Mouse (Mus musculus): ENCODE results near the gene Med18. TPM values are rescaled to one million over a fixed set of nuclear protein-coding genes. Genes with fewer than 3 reads are reported as not detected.
"Not testable (repeated sequence)": the region's sequence is repeated elsewhere in the genome, so short reads cannot be mapped to it uniquely, and the experiment has no call there.

Gene Med18
- polyA plus RNA-seq, 1 experiment from 2014 or later = 18.4 TPM

GRCm38 (mm10) chr4:132484231-132484630 lies 20.5 kb upstream of the Med18 start:
- Histone ChIP-seq H3K27me3 (replicated peaks; ENCODE audit: control insufficient read depth, insufficient read depth, low read length) (no peaks in the 10 kb centered on the region), H3K4me3 (ENCODE audit: low read length) (no peak overlapping the region), H3K9ac (ENCODE audit: low read depth, low read length) (no peak overlapping the region), H3K4me2 (ENCODE audit: low read depth, low read length) (no peak overlapping the region), H3K27ac (ENCODE audit: low read length) (no peak overlapping the region), H3K36me3 (ENCODE audit: control insufficient read depth, insufficient read depth, low read length) (no peaks in the 10 kb centered on the region), H3K9me3 (ENCODE audit: control insufficient read depth, low read length) (no peaks in the 10 kb centered on the region), H3K4me1 (ENCODE audit: control insufficient read depth, insufficient read depth, low read length) (0 out of 2 replicates have a peak, but pooled peaks cover 4% of the 10 kb centered on the region)
- WGBS = 68% methylated on average over 4 of the region's 4 CpGs
- 0 out of 2 replicates have a peak, but pooled peaks have one; percentile 21 for ATAC-seq

GRCm38 (mm10) chr4:132482956-132483608 lies 19.4 kb upstream of the Med18 start:
- 70% methylated on average over 13 of the region's 13 CpGs for WGBS
- no peak overlapping the region for H3K4me2 ChIP-seq (ENCODE audit: low read depth, low read length)
- no peaks in the 10 kb centered on the region for H3K27me3 ChIP-seq (replicated peaks; ENCODE audit: control insufficient read depth, insufficient read depth, low read length)
- H3K9ac ChIP-seq (ENCODE audit: low read depth, low read length) = no peak overlapping the region
- ATAC-seq = peak; percentile 48
- H3K4me1 ChIP-seq (ENCODE audit: control insufficient read depth, insufficient read depth, low read length) = 0 out of 2 replicates have a peak, but pooled peaks cover 4% of the 10 kb centered on the region
- H3K9me3 ChIP-seq (ENCODE audit: control insufficient read depth, low read length) = no peaks in the 10 kb centered on the region
- no peak overlapping the region for H3K4me3 ChIP-seq (ENCODE audit: low read length)
- no peak overlapping the region for H3K27ac ChIP-seq (ENCODE audit: low read length)
- H3K36me3 ChIP-seq (ENCODE audit: control insufficient read depth, insufficient read depth, low read length) = no peaks in the 10 kb centered on the region

GRCm38 (mm10) chr4:132482104-132482503 lies 18.4 kb upstream of the Med18 start:
- H3K4me2 ChIP-seq (ENCODE audit: low read depth, low read length); H3K4me1 ChIP-seq (ENCODE audit: control insufficient read depth, insufficient read depth, low read length); H3K27me3 ChIP-seq (replicated peaks; ENCODE audit: control insufficient read depth, insufficient read depth, low read length); H3K27ac ChIP-seq (ENCODE audit: low read length); H3K9me3 ChIP-seq (ENCODE audit: control insufficient read depth, low read length); H3K4me3 ChIP-seq (ENCODE audit: low read length); H3K9ac ChIP-seq (ENCODE audit: low read depth, low read length); ATAC-seq; H3K36me3 ChIP-seq (ENCODE audit: control insufficient read depth, insufficient read depth, low read length): not testable (repeated sequence)
- WGBS = 64% methylated on average over 3 of the region's 3 CpGs

- no peak for ATAC-seq
- Histone ChIP-seq H3K4me1 (ENCODE audit: control insufficient read depth, insufficient read depth, low read length) (peaks cover 4% of the 10 kb centered on the region), H3K27ac (ENCODE audit: low read length) (no peak overlapping the region), H3K9ac (ENCODE audit: low read depth, low read length) (no peak overlapping the region), H3K36me3 (ENCODE audit: control insufficient read depth, insufficient read depth, low read length) (no peaks in the 10 kb centered on the region), H3K9me3 (ENCODE audit: control insufficient read depth, low read length) (no peaks in the 10 kb centered on the region), H3K4me2 (ENCODE audit: low read depth, low read length) (no peak overlapping the region), H3K27me3 (replicated peaks; ENCODE audit: control insufficient read depth, insufficient read depth, low read length) (no peaks in the 10 kb centered on the region), H3K4me3 (ENCODE audit: low read length) (no peak overlapping the region)
- 78% methylated on average over 8 of the region's 8 CpGs for WGBS
Measured at GRCm38 (mm10) chr4:132477833-132478232, 14.1 kb upstream of the Med18 start.

GRCm38 (mm10) chr4:132475895-132476878 lies 12.5 kb upstream of the Med18 start:
- 52% methylated on average over 13 of the region's 13 CpGs for WGBS
- Histone ChIP-seq H3K27me3 (replicated peaks; ENCODE audit: control insufficient read depth, insufficient read depth, low read length) (no peaks in the 10 kb centered on the region), H3K36me3 (ENCODE audit: control insufficient read depth, insufficient read depth, low read length) (no peaks in the 10 kb centered on the region), H3K9me3 (ENCODE audit: control insufficient read depth, low read length) (no peaks in the 10 kb centered on the region), H3K4me2 (ENCODE audit: low read depth, low read length) (no peak overlapping the region), H3K27ac (ENCODE audit: low read length) (peak overlapping the region; percentile 43; the same call in 1 of the 2 replicates), H3K4me1 (ENCODE audit: control insufficient read depth, insufficient read depth, low read length) (peaks cover 4% of the 10 kb centered on the region), H3K4me3 (ENCODE audit: low read length) (no peak overlapping the region), H3K9ac (ENCODE audit: low read depth, low read length) (no peak overlapping the region)
- ATAC-seq = peak; percentile 74

- Histone ChIP-seq H3K9me3 (ENCODE audit: control insufficient read depth, low read length) (no peaks in the 10 kb centered on the region), H3K4me2 (ENCODE audit: low read depth, low read length) (no peak overlapping the region), H3K9ac (ENCODE audit: low read depth, low read length) (no peak overlapping the region), H3K36me3 (ENCODE audit: control insufficient read depth, insufficient read depth, low read length) (no peaks in the 10 kb centered on the region), H3K27me3 (replicated peaks; ENCODE audit: control insufficient read depth, insufficient read depth, low read length) (no peaks in the 10 kb centered on the region), H3K4me3 (ENCODE audit: low read length) (no peak overlapping the region), H3K4me1 (ENCODE audit: control insufficient read depth, insufficient read depth, low read length) (peaks cover 4% of the 10 kb centered on the region), H3K27ac (ENCODE audit: low read length) (peak overlapping the region; percentile 55; the same call in 1 of the 2 replicates)
- peak; percentile 39; the same call in 1 of the 2 replicates for ATAC-seq
- WGBS = 65% methylated on average over 4 of the region's 4 CpGs
Measured at GRCm38 (mm10) chr4:132474631-132475030, 10.9 kb upstream of the Med18 start.

GRCm38 (mm10) chr4:132473411-132473810 lies 9.7 kb upstream of the Med18 start:
- no peak overlapping the region for H3K27ac ChIP-seq (ENCODE audit: low read length)
- no peak for ATAC-seq
- peaks cover 7% of the 10 kb centered on the region for H3K4me1 ChIP-seq (ENCODE audit: control insufficient read depth, insufficient read depth, low read length)
- H3K4me3 ChIP-seq (ENCODE audit: low read length) = no peak overlapping the region
- no peak overlapping the region for H3K4me2 ChIP-seq (ENCODE audit: low read depth, low read length)
- H3K27me3 ChIP-seq (replicated peaks; ENCODE audit: control insufficient read depth, insufficient read depth, low read length) = no peaks in the 10 kb centered on the region
- 83% methylated on average over 9 of the region's 9 CpGs for WGBS
- no peaks in the 10 kb centered on the region for H3K9me3 ChIP-seq (ENCODE audit: control insufficient read depth, low read length)
- no peak overlapping the region for H3K9ac ChIP-seq (ENCODE audit: low read depth, low read length)
- no peaks in the 10 kb centered on the region for H3K36me3 ChIP-seq (ENCODE audit: control insufficient read depth, insufficient read depth, low read length)

GRCm38 (mm10) chr4:132469873-132470272 lies 6.2 kb upstream of the Med18 start:
- peak overlapping the region; percentile 70 for H3K27ac ChIP-seq (ENCODE audit: low read length)
- H3K27me3 ChIP-seq (replicated peaks; ENCODE audit: control insufficient read depth, insufficient read depth, low read length) = no peaks in the 10 kb centered on the region
- no peak overlapping the region for H3K9ac ChIP-seq (ENCODE audit: low read depth, low read length)
- peak; percentile 86 for ATAC-seq
- H3K9me3 ChIP-seq (ENCODE audit: control insufficient read depth, low read length) = no peaks in the 10 kb centered on the region
- H3K4me3 ChIP-seq (ENCODE audit: low read length) = no peak overlapping the region
- H3K36me3 ChIP-seq (ENCODE audit: control insufficient read depth, insufficient read depth, low read length) = no peaks in the 10 kb centered on the region
- WGBS = 7% methylated on average over 3 of the region's 3 CpGs
- H3K4me1 ChIP-seq (ENCODE audit: control insufficient read depth, insufficient read depth, low read length) = peaks cover 7% of the 10 kb centered on the region
- H3K4me2 ChIP-seq (ENCODE audit: low read depth, low read length) = no peak overlapping the region

GRCm38 (mm10) chr4:132464255-132464613 lies 513 bp upstream of the Med18 start:
- H3K36me3 ChIP-seq (ENCODE audit: control insufficient read depth, insufficient read depth, low read length) = peaks cover 9% of the 10 kb centered on the region
- peaks cover 21% of the 10 kb centered on the region for H3K4me1 ChIP-seq (ENCODE audit: control insufficient read depth, insufficient read depth, low read length)
- H3K4me2 ChIP-seq (ENCODE audit: low read depth, low read length) = peak overlapping the region; percentile 48
- no peaks in the 10 kb centered on the region for H3K27me3 ChIP-seq (replicated peaks; ENCODE audit: control insufficient read depth, insufficient read depth, low read length)
- peak overlapping the region; percentile 67 for H3K4me3 ChIP-seq (ENCODE audit: low read length)
- H3K27ac ChIP-seq (ENCODE audit: low read length) = peak overlapping the region; percentile 58; the same call in 1 of the 2 replicates
- 3% methylated on average over 5 of the region's 5 CpGs for WGBS
- ATAC-seq = peak; percentile 13
- H3K9ac ChIP-seq (ENCODE audit: low read depth, low read length) = peak overlapping the region; percentile 78; the same call in 1 of the 2 replicates
- H3K9me3 ChIP-seq (ENCODE audit: control insufficient read depth, low read length) = no peaks in the 10 kb centered on the region

Measured in intestine, embryonic 16.5 days (tissue).